Mouse (Mus musculus): ENCODE measurements at regions not wholly inside any gene's neighbourhood (a gene's known extent, or its start where the extent isn't known, plus 50 kb on each side); places are given as distances from the start of the nearest gene placed in this dataset.
"Not testable (repeated sequence)": the region's sequence is repeated elsewhere in the genome, so short reads cannot be mapped to it uniquely, and the experiment has no call there.

DNA sequence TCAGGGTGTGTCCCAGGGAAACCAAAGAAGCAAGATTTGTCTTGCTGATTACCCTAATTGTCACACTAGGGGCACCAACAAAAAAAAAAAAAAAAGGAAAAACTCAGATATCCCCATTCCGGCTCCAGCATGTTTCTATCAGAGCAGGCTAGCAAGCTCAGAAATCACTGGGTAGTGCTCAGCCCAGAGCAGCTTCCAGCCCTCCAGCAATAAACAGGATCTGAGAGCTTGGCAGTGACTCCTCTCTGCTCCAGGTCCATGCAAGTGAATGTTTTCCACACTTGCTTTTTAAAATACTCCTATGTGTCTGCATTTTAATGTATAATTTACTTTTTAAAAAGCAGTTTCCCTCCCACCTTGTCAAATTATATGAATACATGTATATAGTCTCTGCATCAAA, 290.8 kb downstream of the Car8 start:
- no peak for DNase-seq (ENCODE audit: low spot score in 2 of 2)

DNA sequence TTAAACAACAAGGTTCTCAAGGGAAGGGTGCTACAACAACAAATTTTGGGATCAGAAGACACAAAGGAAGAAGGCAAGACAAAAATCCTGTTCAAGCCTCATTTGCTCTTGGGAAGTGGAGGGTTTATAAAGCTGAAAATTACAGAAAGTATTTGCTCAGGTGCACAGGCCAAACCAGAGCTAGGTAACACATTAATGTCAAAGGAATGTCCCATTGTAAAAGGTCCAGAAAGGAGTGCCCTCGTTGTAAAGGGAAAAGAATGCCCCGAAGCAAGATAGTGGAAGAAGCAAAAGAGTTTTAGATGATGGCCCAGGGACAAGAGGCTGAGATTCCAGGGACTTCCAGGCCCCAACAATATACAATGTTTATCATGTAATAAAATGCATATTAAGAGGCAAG, 317.3 kb downstream of the Car8 start:
- no peak for DNase-seq (ENCODE audit: low spot score in 2 of 2)

GRCm38 (mm10) chr4:7913191-7913590, 325.6 kb downstream of the Car8 start:
- DNase-seq (ENCODE audit: low spot score in 2 of 2) = no peak

DNA sequence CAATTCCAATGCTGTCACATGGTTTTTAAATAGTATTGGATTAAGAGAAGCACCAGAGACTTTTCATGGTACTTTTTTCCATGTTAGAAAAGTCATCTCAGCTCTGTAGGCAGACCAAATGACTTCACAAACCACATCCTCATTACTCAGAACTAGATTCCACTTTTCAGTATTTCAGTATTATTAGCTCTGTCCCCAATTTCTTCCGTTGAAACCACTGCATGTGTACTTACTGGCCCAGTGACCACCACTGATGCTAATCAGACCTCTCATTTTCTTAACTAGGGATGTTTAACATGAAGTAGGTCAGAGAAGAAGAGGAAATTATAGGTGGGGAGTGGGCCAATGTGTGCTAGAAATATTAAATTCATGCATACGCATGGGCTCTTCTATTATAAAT, 326.2 kb downstream of the Car8 start:
- DNase-seq (ENCODE audit: low spot score in 2 of 2) = no peak

DNA sequence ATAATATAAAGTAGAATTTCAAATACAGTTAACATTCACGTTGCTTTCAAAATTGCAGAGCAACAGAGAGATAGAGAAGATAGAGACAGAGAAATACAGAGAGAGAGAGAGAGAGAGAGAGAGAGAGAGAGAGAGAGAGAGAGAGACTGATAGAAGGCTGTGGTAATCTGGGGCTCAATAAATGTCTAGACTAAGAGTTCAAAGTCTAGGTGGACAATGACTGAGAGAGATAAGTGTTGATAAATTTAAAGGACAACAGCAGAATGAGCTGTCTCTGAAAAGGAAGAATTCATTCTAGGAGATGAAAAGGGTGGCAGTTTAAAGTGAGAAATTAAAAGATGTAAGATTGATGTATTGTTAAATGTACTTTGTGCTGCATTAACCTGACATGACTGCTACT, 335.7 kb downstream of the Car8 start:
- no peak for DNase-seq (ENCODE audit: low spot score in 2 of 2)

- DNase-seq (ENCODE audit: low spot score in 2 of 2) = peak; percentile 35 to 52
These were observed 343.9 kb downstream of the Car8 start for GRCm38 (mm10) chr4:7894914-7895313.

DNA sequence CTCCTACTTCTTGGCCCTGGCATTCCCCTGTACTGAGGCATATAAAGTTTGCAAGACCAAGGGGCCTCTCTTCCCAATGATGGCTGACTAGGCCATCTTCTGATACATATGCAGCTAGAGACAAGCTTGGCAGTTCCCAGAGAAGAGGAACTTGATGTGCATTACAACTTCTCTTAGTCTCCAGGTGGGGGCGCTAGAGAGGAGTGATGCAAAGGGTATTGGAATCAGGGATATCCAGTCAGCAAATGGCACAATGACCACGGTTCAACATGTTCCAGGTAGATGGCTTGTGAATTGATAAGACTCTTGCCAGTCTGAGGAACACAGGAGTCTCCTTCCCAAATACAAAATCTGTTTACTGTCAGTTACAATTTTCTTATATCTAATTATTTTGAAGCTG, 347.7 kb downstream of the Car8 start:
- DNase-seq (ENCODE audit: low spot score in 2 of 2) = no peak

DNA sequence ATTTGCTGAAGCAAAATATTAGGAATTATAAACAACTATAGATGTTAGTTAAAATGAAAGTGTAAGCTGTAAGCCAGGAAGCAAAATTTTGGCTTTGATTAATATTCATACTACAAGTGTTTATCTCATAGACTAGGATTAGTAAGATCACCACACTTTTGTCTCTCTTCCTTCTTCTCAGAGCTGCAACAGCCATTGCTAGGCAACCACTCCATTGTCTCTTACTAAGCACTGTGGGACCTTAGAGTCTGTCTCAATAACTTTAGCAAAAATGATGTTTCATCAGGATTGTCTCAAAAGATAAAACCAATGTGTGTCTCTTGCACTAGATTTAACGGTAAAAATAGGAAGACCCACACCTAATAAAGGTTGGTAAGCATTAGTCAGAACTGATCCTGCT, 384.3 kb downstream of the Car8 start:
- no peak for DNase-seq (ENCODE audit: low spot score in 2 of 2)

- DNase-seq (ENCODE audit: low spot score in 2 of 2) = peak; percentile 14 to 77
These were observed 385.6 kb downstream of the Car8 start for GRCm38 (mm10) chr4:7853121-7853782.

- peak; percentile 8 to 32 for DNase-seq (ENCODE audit: low spot score in 2 of 2)
These were observed 386.7 kb downstream of the Car8 start for GRCm38 (mm10) chr4:7852006-7852615.

- peak in 1 of 2 experiments; percentile 33 for DNase-seq (ENCODE audit: low spot score in 2 of 2)
These were observed 391.4 kb downstream of the Car8 start for GRCm38 (mm10) chr4:7847411-7847810.

GRCm38 (mm10) chr4:7829126-7829525, 409.7 kb downstream of the Car8 start:
- no peak for DNase-seq (ENCODE audit: low spot score in 2 of 2)

DNA sequence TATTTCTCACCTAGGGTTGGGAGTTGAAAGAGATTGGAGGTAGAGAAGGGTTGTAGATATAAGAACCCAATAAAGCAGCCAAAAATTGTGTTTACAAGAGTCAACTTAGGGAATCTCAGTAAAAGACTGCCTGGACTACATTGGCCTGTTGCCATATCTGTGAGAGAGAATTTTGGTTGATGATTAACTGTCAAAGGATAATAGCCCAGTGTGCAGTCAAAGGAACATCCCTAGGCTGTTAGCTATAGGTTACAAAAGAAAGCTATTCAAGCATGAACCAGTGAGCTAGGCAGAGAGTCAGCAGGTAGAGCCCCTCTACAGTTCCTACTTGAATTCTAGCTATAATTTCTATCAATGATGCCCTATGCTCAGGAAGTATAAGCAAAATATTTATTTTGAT, 419.0 kb downstream of the Car8 start:
- no peak for DNase-seq (ENCODE audit: low spot score in 2 of 2)

- DNase-seq (ENCODE audit: low spot score in 2 of 2) = not testable (repeated sequence)
These were observed 461.1 kb downstream of the Car8 start for GRCm38 (mm10) chr4:7777761-7778160.

DNA sequence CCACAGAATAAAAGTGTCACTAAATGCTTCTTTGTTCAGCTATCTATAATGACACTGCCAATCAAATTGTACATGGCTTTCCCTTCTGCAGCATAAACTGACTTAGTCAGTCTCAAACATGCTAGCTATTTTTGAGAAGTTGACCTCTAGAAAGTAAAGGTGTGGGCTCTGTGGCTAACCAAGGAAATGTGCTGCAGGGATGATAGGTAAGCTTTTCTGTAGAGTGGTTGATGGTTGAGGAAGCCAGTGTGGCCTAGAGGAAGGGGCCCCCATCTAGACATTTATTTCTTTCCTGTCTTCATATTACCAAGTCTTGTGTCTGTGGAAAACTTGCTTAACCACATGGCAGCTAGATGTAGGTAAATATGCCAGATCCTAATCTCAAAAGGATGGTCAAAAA, 483.4 kb downstream of the Car8 start:
- no peak for DNase-seq (ENCODE audit: low spot score in 2 of 2)

DNA sequence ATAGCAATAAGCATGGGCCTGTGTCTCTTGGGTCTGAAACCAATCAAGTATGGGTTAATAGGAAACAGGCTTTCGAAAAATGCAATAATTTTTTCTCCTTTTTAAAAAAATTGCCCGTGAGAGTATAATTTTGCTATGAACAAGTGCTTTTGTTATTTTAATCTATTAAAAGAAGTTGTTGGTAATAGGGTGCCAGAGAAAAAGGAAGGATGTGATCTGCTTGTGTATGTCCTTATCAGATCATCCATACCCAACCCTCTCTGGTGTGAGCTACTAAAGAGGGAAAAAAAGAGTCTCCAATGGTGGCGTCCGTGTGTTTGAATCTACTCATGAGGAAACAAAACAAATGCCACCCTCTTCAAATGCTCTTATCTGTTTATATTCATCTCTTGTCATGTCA, 484.9 kb downstream of the Car8 start:
- no peak for DNase-seq (ENCODE audit: low spot score in 2 of 2)

- DNase-seq (ENCODE audit: low spot score in 2 of 2) = no peak
These were observed 487.6 kb downstream of the Car8 start for GRCm38 (mm10) chr4:7751208-7751607.

GRCm38 (mm10) chr4:7722893-7723292, 515.9 kb downstream of the Car8 start:
- DNase-seq (ENCODE audit: low spot score in 2 of 2) = no peak

GRCm38 (mm10) chr4:7688516-7688915, 550.3 kb downstream of the Car8 start:
- DNase-seq (ENCODE audit: low spot score in 2 of 2) = no peak

- no peak for DNase-seq (ENCODE audit: low spot score in 2 of 2)
These were observed 551.6 kb downstream of the Car8 start for GRCm38 (mm10) chr4:7687231-7687630.

- peak in 1 of 2 experiments; percentile 45 for DNase-seq (ENCODE audit: low spot score in 2 of 2)
These were observed 568.1 kb downstream of the Car8 start for GRCm38 (mm10) chr4:7670795-7671105.

DNA sequence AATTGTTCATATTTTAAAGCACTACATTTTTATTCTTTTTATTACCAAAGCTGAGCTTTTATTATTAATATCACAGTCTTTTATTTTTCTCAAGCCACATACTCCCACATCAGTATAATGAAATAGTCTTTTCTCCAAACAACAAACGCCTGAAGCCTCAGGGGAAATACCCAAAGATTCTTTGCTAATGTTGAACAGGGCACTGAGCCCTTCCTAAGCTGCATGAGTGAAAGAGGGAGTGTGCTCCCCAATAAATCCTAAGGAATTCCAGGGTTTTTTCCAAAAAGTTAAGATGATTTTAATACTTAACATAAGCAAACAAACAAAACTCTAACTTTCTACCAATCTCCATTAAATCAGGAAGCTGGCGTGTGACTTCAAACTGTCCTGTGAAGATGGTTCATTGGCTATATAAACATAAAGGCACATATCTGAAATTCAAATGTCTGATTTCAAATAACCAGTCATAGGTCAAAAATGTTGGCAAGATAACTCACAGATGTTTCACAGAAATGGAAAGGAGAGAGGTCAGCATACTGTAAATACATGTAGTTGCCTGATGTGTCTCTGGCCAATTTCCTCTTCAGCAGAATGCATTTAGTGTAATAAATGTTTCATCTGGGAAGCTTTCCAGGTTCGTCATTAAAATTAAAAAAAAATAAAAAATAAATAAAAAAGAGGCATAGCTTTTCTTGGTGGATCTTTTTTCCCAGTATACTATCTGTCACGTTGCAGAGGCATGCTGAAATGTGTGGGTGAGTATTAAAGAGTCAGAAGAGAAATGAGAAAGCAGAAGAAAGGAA, 568.6 kb downstream of the Car8 start:
- peak in 1 of 2 experiments; percentile 4 for DNase-seq (ENCODE audit: low spot score in 2 of 2)

Measured in layer of hippocampus, adult 18-20 months (tissue).